Mouse (Mus musculus): ENCODE measurements around the gene B130006D01Rik.
"Not testable (repeated sequence)": the region's sequence is repeated elsewhere in the genome, so short reads cannot be mapped to it uniquely, and the experiment has no call there.

The B130006D01Rik gene

DNA sequence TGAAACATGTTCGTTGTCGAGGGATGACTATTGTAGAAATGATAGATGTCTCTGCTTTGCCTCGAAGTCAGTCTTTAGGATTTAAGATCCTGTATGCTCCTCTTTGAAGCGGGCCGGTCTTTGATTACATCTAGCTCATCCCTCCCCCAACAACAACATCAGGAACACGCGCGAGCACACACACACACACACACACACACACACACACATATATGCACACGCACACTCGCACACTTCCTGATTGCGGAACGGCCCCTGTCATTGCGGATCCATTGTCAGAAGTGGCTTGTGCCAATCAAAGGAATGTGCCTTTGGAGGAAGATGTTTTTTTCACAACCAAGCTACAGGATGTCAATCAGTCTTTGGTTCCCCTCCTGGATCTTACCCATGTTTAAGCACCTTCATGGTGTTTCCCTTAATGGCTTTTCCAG is 9.6 kb upstream of the B130006D01Rik start:
- no peak for DNase-seq (ENCODE audit: low spot score)

DNA sequence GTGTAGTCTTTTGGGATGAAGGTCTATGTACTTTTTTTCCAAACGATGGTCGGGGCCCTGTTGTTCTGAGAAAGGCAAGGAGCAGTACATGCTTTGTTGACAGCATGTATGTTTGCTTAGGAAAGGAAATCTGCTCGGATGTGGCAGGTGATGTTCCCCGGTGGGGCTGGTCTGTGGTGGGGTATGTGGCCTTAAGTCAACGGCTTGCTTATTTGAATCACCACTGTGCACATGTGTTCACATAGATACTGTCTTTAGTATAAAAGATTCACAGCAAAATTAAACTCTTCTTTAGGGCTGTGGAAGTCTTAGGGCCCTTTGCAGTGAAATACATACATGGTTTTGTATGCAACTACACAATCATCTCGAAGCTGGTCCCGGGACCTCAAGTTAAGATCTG is 9.0 kb upstream of the B130006D01Rik start:
- no peak for DNase-seq (ENCODE audit: low spot score)

DNA sequence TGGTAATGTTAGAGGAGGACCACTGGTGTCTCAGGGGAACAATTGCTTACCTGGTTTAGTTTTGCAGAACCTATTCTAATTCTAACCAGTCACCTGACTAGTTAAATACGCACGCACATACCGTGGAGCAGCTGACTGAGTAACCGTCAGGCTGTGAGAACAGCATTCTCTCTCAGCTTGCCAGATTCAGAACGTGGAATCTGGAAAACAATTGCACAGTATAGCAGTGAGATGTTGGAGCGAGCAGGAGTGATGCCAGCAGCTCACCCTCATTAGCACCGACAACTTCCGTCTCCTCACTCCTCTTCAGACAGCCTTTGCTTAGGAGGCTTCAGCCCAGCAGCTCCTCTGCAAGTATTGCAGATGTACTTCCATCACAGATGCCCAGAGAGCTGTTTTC is 7.3 kb upstream of the B130006D01Rik start:
- no peak for DNase-seq (ENCODE audit: low spot score)

DNA sequence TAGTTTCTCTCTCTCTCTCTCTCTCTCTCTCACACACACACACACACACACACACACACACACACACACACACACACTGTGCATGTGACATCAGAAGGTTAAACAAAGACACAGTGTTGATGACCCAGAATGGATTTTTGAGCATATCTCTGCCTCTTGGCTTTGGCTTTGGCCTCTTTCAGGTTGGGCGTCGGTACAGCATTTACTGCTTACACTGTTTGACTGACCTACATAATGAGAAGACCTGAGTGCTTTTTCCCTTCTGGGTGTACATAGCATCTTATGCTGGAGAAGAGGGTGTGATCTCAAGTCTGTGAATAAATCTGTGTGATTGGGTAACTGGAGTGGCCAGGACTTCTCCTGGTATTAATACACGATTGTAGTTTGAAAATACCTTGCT is 4.0 kb upstream of the B130006D01Rik start:
- DNase-seq (ENCODE audit: low spot score) = no peak

DNA sequence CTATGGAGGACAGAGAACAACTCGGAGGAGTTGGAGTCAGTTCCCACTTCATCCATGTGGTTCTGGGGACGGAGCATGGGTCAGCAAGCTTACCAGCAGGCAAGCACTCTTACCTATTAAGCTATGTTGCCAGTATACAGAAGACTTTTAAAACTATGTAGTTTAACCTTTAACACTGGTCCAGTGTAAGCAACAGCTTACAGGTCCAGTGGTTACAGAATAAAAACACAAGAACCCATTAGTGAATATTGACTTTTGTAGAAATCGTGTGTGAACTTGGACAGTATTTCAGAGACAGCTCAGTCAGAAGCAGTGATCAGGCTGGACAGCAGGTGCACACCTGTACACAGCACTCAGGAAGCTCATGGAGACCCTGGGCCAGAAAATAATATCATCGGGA is 1.1 kb downstream of the B130006D01Rik start:
- no peak for DNase-seq (ENCODE audit: low spot score)

DNA sequence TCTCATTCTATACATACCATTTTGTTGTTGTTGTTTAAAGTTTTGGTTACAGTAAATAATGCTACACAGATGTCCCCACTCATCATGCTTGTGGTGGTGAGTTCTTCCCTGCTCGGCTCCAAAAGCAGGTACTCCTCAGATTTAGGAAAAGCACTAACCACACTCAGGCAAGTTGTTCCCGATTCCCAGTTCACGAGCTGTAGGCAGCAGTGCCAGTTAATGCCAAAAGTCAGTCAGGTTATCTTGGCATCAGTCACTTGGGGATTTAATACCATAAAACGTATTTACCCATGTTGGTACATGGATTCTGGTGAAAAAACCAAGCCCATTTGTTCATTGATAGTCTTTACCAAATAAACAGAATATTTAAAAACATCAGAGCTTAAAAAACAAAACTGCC is 2.8 kb downstream of the B130006D01Rik start:
- no peak for DNase-seq (ENCODE audit: low spot score)

DNA sequence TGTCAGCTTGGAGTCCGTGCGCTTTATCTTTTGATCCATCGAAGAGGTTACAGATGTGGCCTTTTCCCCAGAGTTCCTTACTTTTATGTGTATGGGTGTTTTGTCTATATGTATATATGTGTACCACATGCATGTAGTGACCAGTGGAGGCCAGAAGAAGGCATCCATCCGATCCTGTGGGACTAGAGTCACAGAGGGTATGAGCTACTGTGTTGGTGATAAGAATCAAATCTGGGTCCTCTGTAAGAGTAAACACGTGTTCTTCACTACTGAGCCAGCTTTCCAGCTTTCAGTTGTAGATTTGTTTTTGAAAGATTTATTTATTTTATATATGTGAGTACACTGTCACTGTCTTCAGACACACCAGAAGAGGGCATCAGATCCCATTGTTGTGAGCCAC is 4.6 kb downstream of the B130006D01Rik start:
- no peak for DNase-seq (ENCODE audit: low spot score)

DNA sequence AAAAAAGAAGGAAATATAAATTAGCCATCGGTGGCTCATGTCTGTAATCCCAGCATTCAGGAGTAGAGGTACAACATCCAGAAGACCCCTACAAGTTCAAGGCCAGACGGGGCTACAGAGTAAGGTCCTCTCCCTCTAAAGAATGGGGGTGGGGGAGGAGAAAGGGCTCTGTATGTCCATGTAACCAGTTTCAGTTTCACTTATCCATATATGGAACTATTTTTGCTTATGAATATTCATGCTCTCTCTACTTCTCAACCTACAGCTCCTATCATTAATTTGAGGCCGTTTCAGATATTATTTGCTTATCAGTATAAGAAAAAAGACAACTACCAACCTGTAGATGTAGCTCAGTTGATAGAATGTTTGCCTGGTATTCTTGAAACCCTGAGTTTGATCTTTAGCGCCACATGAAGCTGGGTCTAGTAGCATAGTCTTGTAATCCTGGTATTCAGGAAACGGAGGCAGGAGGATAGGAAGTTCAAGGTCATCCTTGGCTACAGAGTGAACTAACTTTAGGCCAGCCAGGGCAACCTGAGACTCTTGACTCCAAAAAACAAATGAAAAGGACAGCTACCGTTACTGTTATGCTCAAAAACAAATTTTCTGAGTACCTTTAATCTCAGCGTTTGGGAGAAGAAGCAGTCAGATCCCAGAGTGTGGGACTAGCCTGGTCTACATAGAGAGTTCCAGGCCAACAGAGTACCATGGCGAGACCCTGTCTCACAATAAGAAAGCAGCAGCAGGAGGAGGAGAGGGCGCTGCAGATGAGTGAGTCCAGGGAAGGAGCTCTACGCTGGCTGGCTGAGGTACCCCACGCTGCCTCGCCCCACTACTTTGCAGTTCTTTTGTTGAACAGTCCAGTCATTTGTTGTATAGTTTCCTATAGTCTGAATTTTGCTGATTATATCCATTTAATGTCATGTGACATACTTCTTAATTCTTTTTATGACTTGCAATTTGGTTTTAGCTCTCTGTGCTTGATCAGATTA is 5.8 kb downstream of the B130006D01Rik start:
- no peak for DNase-seq (ENCODE audit: low spot score)

DNA sequence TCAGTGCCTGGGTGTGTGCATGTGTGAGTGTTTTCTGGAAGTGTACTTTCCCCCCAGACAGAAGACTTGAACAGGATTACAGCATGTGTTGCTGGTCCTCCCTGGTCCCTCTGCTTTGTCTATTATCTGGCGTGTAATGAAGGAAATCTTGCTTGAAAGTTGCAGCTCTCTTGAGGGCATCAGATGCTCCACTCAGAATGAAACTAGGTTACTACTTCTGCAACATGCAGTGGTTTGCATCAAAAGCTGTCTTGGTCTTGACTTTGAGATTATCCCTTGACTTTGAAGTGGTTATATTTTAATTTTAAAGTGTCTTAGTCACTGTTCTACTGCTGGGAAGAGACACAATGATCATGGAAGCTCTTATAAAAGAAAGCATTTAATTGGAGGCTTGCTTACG is 11.1 kb downstream of the B130006D01Rik start:
- DNase-seq (ENCODE audit: low spot score) = no peak

DNA sequence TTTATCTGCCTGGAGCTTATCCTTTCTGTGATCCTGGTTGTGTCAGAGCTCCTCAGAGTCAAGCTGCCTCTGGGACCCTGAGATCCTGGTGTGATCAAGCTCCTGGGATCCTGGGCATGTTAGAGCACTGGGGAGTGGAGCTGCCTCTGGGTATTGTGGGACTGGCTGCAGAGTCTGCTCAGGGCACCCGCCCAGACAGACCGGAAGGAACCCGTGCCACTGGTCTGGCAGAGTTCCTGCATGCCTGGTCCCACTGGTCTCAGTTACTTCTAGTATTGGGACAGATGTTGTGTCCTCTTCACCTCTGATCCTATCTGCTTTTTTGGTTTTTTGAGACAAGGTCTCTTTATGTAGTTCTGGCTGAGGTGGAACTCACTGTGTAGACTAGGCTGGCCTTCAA is 14.4 kb downstream of the B130006D01Rik start:
- no peak for DNase-seq (ENCODE audit: low spot score)

DNA sequence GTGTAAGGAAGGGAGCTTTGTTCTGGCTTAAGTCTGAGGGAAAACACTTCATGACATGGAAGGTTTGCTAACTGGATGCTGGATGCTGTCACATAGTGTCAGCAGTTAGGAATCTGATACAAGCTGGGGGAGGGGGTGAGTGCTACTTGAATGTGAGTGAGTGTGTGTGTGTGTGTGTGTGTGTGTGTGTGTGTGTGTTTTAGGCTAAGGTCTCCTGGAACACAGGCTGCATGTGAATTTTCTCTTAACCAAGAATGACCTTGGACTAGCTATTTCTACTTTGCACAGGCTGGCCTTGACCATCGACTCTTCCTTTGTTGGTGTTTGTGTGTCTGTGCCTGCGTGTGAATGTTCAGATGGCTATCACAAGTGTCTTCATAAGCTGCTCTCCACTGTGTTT is 21.1 kb downstream of the B130006D01Rik start:
- no peak for DNase-seq (ENCODE audit: low spot score)

DNA sequence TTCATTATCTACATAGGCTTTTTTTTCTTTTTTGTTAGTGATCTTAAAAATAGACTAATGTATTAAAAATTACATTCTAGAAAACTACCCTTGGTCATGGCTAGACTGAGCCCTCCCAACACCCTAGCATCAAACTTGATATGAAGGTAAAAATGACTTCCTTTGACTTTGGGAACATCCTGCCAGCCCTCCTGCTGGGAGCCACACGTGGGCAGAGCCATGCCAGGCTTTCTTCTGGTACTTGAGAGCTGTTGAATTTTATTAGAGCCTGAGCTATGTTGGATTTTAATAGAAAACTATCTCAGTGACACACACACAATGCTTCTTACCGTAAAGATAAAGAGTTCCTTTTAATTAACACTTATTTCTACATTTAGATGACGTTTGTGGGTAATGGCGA is 23.4 kb downstream of the B130006D01Rik start:
- no peak for DNase-seq (ENCODE audit: low spot score)

DNA sequence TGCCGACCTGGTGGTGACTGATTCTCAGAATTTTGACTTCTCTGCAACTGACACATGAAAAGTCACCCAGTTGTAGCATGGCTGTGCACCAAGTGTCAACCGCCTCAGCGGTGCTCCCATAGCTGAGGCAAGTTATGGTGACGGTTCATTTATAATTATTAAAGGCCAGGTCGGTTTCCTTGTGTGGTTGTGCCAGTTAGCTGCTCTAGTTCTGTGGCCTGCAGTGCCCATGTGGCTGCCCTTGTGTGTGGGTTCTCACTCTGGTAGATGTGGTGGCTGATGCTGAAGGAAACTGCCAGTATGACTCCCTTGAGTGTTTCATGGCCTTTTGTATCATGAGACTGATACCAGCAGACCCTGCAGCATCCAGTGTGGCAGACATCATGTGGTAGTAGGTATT is 24.9 kb downstream of the B130006D01Rik start:
- no peak for DNase-seq (ENCODE audit: low spot score)

DNA sequence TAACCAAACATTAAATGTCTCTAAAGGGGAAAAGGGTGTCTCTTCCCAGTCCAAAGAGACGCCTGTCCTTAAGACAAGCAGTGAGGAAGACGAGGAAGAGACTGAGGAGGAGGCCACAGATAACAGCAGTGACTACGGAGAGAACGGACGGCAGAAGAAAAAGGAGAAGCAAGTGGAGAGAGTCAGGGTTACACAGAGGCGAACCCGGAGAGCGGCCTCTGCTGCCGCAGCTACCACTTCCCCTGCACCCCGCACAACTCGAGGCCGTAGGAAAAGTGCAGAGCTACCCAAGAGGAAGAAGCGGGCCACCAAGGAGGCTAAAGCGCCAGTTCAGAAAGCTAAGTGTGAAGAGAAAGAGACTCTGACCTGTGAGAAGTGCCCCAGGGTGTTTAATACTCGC is 26.2 kb downstream of the B130006D01Rik start:
- DNase-seq (ENCODE audit: low spot score) = no peak

DNA sequence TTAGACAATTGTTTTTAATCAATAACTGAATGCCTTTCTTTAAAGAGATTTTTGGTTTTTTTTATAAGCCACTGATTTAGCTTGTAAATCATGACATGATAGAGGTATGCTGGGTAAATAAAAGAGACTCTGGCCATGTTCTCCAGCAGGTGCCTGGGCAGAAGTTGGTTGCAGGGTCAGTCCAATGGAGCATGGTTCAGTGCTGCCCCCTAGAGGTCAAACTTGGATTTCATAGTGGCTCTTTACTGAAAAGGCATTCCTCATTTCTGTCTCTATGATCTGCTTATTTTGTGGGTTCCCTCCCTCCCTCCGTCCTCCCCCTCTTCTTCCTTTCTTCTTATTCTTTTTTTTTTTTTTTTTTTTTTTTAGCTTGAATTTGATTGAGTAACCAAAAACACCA is 27.6 kb downstream of the B130006D01Rik start:
- DNase-seq (ENCODE audit: low spot score) = peak; percentile 49

DNA sequence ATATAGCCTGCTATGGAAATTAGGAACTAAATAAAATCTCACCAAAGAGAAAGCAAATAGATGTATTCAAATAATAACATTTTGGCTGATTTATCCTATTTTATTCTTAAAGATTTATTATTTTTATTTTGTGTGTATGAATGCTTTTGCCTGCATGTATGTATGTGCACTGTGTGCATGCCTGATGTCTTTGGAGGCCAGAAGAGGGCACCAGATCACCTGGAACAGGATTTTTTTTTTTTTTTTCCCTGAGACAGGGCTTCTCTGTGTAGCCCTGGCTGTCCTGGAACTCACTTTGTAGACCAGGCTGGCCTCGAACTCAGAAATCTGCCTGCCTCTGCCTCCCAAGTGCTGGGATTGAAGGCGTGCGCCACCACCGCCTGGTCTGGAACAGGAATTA is 31.8 kb downstream of the B130006D01Rik start:
- not testable (repeated sequence) for DNase-seq (ENCODE audit: low spot score)

DNA sequence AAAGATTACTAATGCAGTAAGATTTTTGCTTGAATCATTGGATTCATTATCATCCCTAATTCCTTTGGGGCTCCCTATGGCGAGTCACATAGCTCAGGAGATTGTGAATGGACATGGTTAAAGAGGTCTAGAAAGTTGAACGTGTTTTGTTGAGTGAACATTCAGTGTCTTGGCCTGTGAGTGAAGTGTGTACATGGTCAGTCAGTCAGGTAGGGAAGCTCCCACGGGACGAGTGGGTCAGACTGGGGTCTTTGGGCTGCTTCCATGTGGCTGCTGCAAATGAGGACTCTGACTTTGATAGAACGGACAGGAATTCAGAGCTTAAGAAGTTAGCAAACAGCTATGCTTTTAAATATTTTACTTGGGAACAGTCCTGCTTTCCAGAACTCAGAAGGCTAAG is 37.1 kb downstream of the B130006D01Rik start:
- no peak for DNase-seq (ENCODE audit: low spot score)

DNA sequence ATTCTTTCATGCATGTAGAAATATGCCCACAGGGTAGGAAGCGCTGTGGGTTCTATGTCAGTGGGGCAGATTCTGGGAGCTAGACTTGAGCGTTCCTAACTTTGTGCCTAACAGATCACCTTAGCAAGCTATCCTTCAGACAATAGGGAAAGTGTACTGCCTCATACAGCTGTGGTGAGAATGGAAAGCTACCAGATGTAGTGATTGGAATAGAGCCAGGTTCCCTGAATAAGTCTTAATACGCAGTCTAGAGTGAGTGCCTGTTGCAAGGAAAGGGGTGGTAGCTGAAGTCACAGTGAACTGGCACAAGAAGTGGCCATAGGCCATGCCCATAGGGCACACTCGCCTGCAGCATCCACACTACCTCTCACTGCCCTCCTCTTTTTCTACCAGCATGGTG is 39.6 kb downstream of the B130006D01Rik start:
- DNase-seq (ENCODE audit: low spot score) = no peak

DNA sequence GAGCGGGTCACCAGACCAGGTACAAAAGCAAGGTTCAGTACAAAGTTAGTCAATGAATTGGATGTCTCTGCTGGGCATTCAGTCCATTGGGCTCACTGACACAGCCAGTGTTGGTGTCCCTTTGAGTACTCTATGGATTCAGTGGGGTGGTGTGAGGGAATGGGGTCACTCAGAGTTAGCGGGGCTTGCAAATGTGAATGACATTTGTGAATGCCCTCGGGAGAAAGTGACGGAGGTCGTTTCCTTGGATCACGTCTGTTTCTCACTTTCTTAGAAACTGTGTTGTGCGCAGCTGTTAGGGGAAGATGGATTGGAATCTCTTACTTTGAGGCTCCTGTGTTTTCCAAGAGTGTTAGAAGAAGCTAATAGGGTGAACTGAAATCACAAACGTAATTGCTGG is 41.4 kb downstream of the B130006D01Rik start:
- no peak for DNase-seq (ENCODE audit: low spot score)

DNA sequence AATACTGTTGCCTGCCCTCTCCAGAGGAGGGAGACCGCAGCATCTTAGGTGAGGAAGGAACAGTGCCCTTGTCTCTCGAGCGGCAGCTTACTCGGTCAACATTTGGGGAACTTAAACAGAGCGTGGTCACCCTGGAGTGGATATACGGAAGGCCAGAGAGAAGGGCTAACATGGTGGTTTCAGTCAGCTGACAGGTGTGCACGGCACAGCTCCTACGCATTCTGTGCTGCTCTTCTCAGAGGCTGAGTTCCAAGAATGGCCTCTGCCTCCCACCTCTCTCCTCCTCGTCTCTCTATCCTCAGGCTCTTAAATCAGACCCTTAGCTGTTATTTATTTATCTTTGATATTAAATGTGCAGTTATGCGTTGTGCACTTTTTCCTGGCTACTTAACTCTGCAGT is 41.9 kb downstream of the B130006D01Rik start:
- no peak for DNase-seq (ENCODE audit: low spot score)

DNA sequence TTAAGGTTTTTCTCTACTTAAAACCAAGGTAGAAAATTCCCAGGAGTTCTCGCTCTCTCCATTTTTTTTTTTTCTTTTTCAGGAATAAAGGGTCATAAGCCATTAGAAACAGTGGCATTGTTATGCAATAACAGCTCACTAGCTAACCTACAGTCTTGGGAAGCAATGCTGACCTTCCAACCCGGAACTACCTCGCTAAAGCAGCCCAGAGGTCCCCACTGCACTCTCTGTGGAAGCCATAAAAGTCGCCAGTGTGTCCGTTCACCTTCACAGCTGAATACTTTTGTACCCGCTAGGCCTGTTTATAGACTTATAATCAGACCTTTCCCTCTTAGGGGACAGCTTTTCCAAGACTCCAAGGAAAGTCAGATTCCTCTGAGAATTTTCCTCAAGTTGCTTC is 44.9 kb downstream of the B130006D01Rik start:
- DNase-seq (ENCODE audit: low spot score) = no peak

DNA sequence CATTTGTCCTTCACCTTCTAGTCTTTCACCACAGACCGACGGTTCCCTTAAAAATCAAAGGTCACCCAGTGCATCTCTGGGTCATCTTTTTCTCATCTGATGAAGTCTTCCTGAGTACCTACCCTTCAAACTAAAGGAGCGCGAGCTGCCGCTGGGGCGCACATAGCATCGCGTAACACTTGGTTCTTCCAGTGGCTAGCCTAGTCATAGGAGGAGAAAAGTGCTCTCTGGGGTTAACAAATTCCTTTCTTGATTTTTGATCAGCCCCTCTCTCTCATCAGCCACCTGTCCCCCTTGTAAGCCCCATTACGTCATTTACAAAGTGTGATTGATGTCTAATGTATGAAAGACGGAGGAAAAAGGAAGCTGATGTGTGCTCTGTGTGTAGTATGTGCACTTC is 45.8 kb downstream of the B130006D01Rik start:
- DNase-seq (ENCODE audit: low spot score) = no peak

DNA sequence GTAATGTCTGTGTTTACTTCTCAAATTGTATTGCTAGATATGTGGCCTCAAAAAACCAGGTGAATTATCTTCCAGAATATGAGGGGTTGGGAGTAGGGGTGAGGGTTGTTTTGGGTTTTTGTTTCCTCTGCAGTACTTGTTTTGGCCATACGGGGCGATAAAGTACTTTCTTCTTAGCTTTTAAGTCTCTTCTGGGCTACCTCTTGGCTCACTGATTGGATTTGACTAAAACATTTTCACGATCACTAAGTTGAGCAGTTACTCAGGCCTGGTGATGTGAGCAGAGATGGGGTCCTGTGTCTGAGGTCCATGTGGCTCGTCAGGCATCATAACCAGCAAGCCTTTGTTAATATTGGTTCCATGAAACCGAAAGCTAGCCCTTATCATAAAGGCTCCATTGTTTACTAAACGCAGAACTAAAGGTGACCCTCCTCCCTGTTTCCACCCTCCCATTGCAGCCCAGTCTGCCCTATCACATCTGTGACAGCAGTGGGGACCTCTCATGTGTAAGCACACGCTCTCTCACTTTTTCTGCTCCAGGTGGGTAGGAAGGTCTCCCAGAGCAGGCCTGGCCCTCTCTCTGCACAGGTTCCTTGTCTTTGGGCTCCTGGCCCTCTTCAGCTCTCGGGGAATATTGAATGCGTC is 47.5 kb downstream of the B130006D01Rik start:
- no peak for DNase-seq (ENCODE audit: low spot score)

Measured in testis, postnatal 14 days (tissue).